Mouse (Mus musculus) cerebellum, adult 2 months (tissue): ENCODE data around the gene Gm45337. TPM values are rescaled to one million over a fixed set of nuclear protein-coding genes. Genes with fewer than 3 reads are reported as not detected.
"Not testable (repeated sequence)": the region's sequence is repeated elsewhere in the genome, so short reads cannot be mapped to it uniquely, and the experiment has no call there.

Experiments used
- DNase-seq, 2 experiments: peaks; one replicate each; pipeline ENCODE4 v3.0.0; 2021
- H3K27ac ChIP-seq: fragments of 200-500 bp; 2 replicates; pipeline ENCODE4 v1.5.1; 2012; ENCODE audit warnings: low read length, control low read depth, inconsistent platforms; ENCODE audit not compliant: insufficient read depth
- H3K27me3 ChIP-seq: fragments of 200-500 bp; 2 replicates; pipeline ENCODE4 v1.6.1; 2012; ENCODE audit warnings: inconsistent platforms, mild to moderate bottlenecking, low read length, moderate library complexity; ENCODE audit not compliant: control insufficient read depth, insufficient read depth
- H3K4me1 ChIP-seq: fragments of 200-500 bp; 2 replicates; pipeline ENCODE4 v1.6.1; 2011; ENCODE audit warnings: low read length; ENCODE audit not compliant: control insufficient read depth, insufficient read depth
- H3K4me3 ChIP-seq: fragments of 200-500 bp; replicated peaks from 2 replicates; pipeline ENCODE3; 2011; ENCODE audit warnings: mild to moderate bottlenecking, low read depth, low read length, control low read depth; ENCODE audit not compliant: insufficient read depth
- CTCF ChIP-seq: fragments of 200-500 bp; IDR thresholded peaks from 2 replicates; pipeline ENCODE4 v1.5.1; 2011; ENCODE audit warnings: low read depth, mild to moderate bottlenecking, control low read depth, low read length, moderate library complexity, borderline replicate concordance; ENCODE audit not compliant: insufficient read depth
- POLR2A ChIP-seq: fragments of 200-500 bp; IDR thresholded peaks from 2 replicates; pipeline ENCODE4 v1.6.1; 2011; ENCODE audit warnings: low read length, control low read depth, borderline replicate concordance; ENCODE audit not compliant: insufficient read depth
- WGBS: fragments of 180-500 bp; shearing (Covaris S2); methylation state at CpG from one replicate; pipeline ENCODE4 v1.1.7; 2018; 5-methylcytosine and 5-hydroxymethylcytosine counted together
- polyA plus RNA-seq: library from polyadenylated mRNA; depleted of rRNA; stranded (reverse); fragments of >200 nt; gene quantifications from 2 replicates; pipeline ENCODE4 v1.2.3, GENCODE M21; 2012

Gene Gm45337
- polyA plus RNA-seq, 1 experiment = not detected

DNA sequence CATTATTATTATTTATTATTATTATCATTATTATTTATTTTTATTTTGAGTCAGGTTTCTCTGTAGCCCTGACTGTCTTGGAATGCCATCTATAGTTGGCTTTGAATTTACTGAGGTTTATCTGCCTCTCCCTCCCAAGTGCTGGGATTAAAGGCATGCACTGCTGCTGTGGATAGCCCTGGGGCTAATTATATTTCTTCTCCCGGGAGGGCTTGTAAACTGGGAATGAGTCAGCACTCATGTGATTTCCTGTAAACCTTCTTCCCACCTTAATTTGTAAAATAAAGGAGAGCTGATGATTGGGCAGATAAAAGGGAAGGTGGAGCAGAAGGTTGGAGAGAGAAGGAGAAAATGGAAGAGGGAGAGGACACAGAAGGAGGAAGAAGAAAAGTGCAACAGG is 3.7 kb downstream of the Gm45337 start:
- TF ChIP-seq POLR2A (no peak), CTCF (no peak)
- no peak for DNase-seq
- no peak overlapping the region for H3K27ac ChIP-seq
- H3K4me1 ChIP-seq = no peaks in the 10 kb centered on the region
- H3K4me3 ChIP-seq = no peak overlapping the region
- 51% methylated on average over 1 of the region's 1 CpGs for WGBS
- H3K27me3 ChIP-seq = no peaks in the 10 kb centered on the region

- H3K4me1 ChIP-seq, DNase-seq, H3K4me3 ChIP-seq, H3K27ac ChIP-seq, H3K27me3 ChIP-seq: not testable (repeated sequence)
- 51% methylated on average over 2 of the region's 2 CpGs for WGBS
Measured at GRCm38 (mm10) chr7:142135934-142136333, 8.5 kb downstream of the Gm45337 start, which contains the start of gene Gm39115. Gene Gm39115, minus strand, starts transcription at chr7:142136034.

GRCm38 (mm10) chr7:142134206-142134995 is 10.0 kb downstream of the Gm45337 start:
- TF ChIP-seq POLR2A = no peak
- peak; percentile 44; the same call in 1 of the 2 replicates for TF ChIP-seq CTCF
- H3K27me3 ChIP-seq = no peaks in the 10 kb centered on the region
- WGBS = 60% methylated on average over 4 of the region's 4 CpGs
- no peak overlapping the region for H3K27ac ChIP-seq
- no peak overlapping the region for H3K4me3 ChIP-seq
- H3K4me1 ChIP-seq = no peaks in the 10 kb centered on the region
- peak in 1 of 2 experiments; percentile 13 for DNase-seq

GRCm38 (mm10) chr7:142128843-142129242 is 15.6 kb downstream of the Gm45337 start:
- TF ChIP-seq POLR2A (no peak), CTCF (no peak)
- no peak overlapping the region for H3K27ac ChIP-seq
- 70% methylated on average over 4 of the region's 4 CpGs for WGBS
- DNase-seq = no peak
- H3K4me1 ChIP-seq = no peaks in the 10 kb centered on the region
- H3K27me3 ChIP-seq = no peaks in the 10 kb centered on the region
- H3K4me3 ChIP-seq = no peak overlapping the region

- 92% methylated on average over 1 of the region's 1 CpGs for WGBS
- H3K4me1 ChIP-seq, DNase-seq, H3K27ac ChIP-seq, H3K27me3 ChIP-seq, H3K4me3 ChIP-seq: not testable (repeated sequence)
Measured at GRCm38 (mm10) chr7:142120629-142121028, 23.8 kb downstream of the Gm45337 start, which contains the start of gene Gm45618. Gene Gm45618, minus strand, starts transcription at chr7:142120729.

DNA sequence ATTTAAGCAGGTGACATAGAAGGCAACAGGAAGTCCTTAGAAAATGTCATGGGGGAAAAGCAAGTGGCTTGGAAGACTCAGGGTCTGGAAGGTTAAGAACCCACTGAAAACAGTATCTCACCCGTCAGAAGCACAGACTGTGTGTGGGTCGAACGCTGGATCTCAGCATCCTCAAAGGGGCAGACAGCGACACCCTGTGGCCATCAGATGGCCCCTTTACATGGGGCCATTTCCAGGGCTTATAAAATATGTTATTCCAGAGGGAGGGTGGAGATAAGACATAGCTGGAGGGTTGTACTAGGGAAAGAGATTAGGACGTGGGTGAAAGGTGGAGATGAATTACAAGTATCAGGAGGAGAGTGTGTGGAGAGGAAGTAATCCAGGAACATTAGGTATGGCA is 24.8 kb downstream of the Gm45337 start:
- Histone ChIP-seq H3K27ac (no peak overlapping the region), H3K4me1 (no peaks in the 10 kb centered on the region), H3K27me3 (no peaks in the 10 kb centered on the region), H3K4me3 (no peak overlapping the region)
- TF ChIP-seq POLR2A (no peak), CTCF (peak; percentile 63)
- WGBS = 15% methylated on average over 5 of the region's 5 CpGs
- peak; percentile 14 to 26 for DNase-seq

DNA sequence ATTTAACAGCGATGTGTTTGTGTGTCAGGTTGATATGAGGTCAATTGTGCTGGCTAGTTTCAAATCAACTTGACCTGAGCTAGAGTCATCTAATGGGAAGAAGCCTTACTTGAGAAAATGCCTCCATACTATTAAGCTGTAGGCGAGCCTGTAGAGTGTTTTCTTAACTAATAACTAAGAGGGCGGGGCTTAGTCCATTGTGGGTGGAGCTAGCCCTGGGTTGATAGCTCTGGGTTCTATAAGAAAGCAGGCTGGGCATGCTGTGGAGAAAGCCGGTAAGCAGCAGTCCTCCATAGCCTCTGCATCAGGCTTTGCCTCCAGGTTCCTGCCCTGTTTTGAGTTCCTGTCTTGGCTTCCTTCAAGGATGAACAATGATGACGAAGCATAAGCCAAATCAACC is 39.7 kb downstream of the Gm45337 start:
- WGBS = 67% methylated on average over 5 of the region's 5 CpGs
- no peaks in the 10 kb centered on the region for H3K27me3 ChIP-seq
- no peak for DNase-seq
- TF ChIP-seq CTCF (no peak), POLR2A (no peak)
- no peaks in the 10 kb centered on the region for H3K4me1 ChIP-seq
- H3K4me3 ChIP-seq = no peak overlapping the region
- no peak overlapping the region for H3K27ac ChIP-seq

DNA sequence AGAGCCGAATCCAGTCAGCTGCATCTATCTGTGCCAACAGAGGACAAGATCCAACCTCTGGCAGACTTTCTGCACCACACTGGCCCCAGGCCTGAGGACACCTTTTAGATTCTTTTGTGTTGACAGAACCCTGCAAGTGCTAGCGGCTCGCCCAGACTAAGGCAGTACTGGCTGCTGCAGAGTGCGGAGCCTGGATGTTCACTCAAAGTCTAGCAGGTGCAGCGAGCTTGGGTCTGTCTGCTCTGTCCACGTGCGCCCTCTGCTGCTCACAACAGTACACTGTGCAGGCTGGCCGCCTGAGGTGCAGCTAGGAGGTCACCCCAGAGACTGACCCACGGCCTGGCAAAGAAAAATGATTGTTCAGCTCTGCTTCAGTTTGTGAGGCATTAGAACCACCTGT is 46.6 kb downstream of the Gm45337 start:
- peaks cover 10% of the 10 kb centered on the region; the same call in 1 of the 2 replicates for H3K4me1 ChIP-seq
- TF ChIP-seq CTCF = peak; percentile 98
- TF ChIP-seq POLR2A = no peak
- no peaks in the 10 kb centered on the region for H3K27me3 ChIP-seq
- H3K4me3 ChIP-seq = no peak overlapping the region
- H3K27ac ChIP-seq = no peak overlapping the region
- peak; percentile 84 to 91 for DNase-seq
- WGBS = 4% methylated on average over 9 of the region's 9 CpGs
